Mouse (Mus musculus): ENCODE measurements at regions not wholly inside any gene's neighbourhood (a gene's known extent, or its start where the extent isn't known, plus 50 kb on each side); places are given as distances from the start of the nearest gene placed in this dataset.
"Not testable (repeated sequence)": the region's sequence is repeated elsewhere in the genome, so short reads cannot be mapped to it uniquely, and the experiment has no call there.

GRCm38 (mm10) chr8:89501756-89502155, 457.8 kb upstream of the Sall1 start:
- Histone ChIP-seq H3K4me2 (ENCODE audit: low read depth, low read length) (no peak overlapping the region), H3K36me3 (replicated peaks; ENCODE audit: control insufficient read depth, insufficient read depth, low read length) (no peaks in the 10 kb centered on the region), H3K9ac (replicated peaks; ENCODE audit: low read depth, low read length) (no peak overlapping the region), H3K4me1 (ENCODE audit: control insufficient read depth, insufficient read depth) (no peaks in the 10 kb centered on the region), H3K4me3 (ENCODE audit: low read depth, low read length) (no peak overlapping the region), H3K27me3 (ENCODE audit: control insufficient read depth, insufficient read depth, low read length) (no peaks in the 10 kb centered on the region), H3K27ac (ENCODE audit: low read depth) (no peak overlapping the region), H3K9me3 (replicated peaks; ENCODE audit: control insufficient read depth, low read length) (no peaks in the 10 kb centered on the region)
- DNase-seq (ENCODE audit: low spot score) (no peak), ATAC-seq (ENCODE audit: insufficient read depth, low read depth) (no peak)
- no peak for TF ChIP-seq EP300 (IDR thresholded peaks at IDR 0.05; ENCODE audit: low read depth)
- no peak for TF ChIP-seq CTCF (IDR thresholded peaks at IDR 0.05; ENCODE audit: low read depth)
- 91% methylated on average over 6 of the region's 6 CpGs for WGBS

GRCm38 (mm10) chr8:89499831-89500230, 455.9 kb upstream of the Sall1 start:
- 66% methylated on average over 6 of the region's 6 CpGs for WGBS
- TF ChIP-seq CTCF (IDR thresholded peaks at IDR 0.05; ENCODE audit: low read depth) (no peak), EP300 (IDR thresholded peaks at IDR 0.05; ENCODE audit: low read depth) (no peak)
- Histone ChIP-seq H3K27ac (ENCODE audit: low read depth) (no peak overlapping the region), H3K4me3 (ENCODE audit: low read depth, low read length) (no peak overlapping the region), H3K4me2 (ENCODE audit: low read depth, low read length) (no peak overlapping the region), H3K27me3 (ENCODE audit: control insufficient read depth, insufficient read depth, low read length) (no peaks in the 10 kb centered on the region), H3K36me3 (replicated peaks; ENCODE audit: control insufficient read depth, insufficient read depth, low read length) (no peaks in the 10 kb centered on the region), H3K4me1 (ENCODE audit: control insufficient read depth, insufficient read depth) (no peaks in the 10 kb centered on the region), H3K9ac (replicated peaks; ENCODE audit: low read depth, low read length) (no peak overlapping the region), H3K9me3 (replicated peaks; ENCODE audit: control insufficient read depth, low read length) (no peaks in the 10 kb centered on the region)
- DNase-seq (ENCODE audit: low spot score) (no peak), ATAC-seq (ENCODE audit: insufficient read depth, low read depth) (no peak)

DNA sequence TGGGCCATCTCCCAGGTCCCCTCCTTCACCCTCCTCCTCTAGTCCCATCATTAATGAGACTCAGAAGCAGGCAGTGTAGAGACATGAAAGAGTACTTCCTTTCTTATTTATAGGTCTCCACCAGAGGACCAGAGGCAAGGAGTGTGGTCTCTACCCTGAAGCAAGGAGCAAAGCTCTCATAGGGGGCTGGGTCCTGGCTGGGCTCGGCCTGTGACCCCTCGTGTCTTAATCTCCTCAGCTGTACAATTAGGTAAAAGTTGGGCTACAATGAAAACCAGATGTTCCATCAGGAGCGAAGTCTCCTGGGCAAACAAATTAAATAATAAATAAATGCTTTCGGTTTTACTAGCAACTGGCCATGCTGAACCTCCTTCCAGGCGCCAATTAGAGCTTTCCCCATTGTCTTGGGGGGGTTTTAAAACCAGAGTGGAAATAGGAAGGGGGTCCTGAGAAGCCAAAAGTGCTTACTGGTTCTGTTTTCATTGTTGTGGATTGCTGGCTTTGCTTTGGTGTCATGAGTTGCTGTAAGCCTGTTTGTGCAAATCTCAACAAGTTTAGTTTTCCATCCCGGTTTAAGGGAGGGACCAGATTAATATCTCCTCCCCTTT, 454.2 kb upstream of the Sall1 start:
- H3K4me3 ChIP-seq (ENCODE audit: low read depth, low read length): no peak overlapping the region
- H3K36me3 ChIP-seq (replicated peaks; ENCODE audit: control insufficient read depth, insufficient read depth, low read length): no peaks in the 10 kb centered on the region
- no peak overlapping the region for H3K4me2 ChIP-seq (ENCODE audit: low read depth, low read length)
- no peaks in the 10 kb centered on the region for H3K4me1 ChIP-seq (ENCODE audit: control insufficient read depth, insufficient read depth)
- H3K9ac ChIP-seq (replicated peaks; ENCODE audit: low read depth, low read length): no peak overlapping the region
- TF ChIP-seq EP300 (IDR thresholded peaks at IDR 0.05; ENCODE audit: low read depth) (no peak), CTCF (IDR thresholded peaks at IDR 0.05; ENCODE audit: low read depth) (no peak)
- H3K9me3 ChIP-seq (replicated peaks; ENCODE audit: control insufficient read depth, low read length): no peaks in the 10 kb centered on the region
- DNase-seq (ENCODE audit: low spot score): no peak
- WGBS: 67% methylated on average over 6 of the region's 6 CpGs
- H3K27ac ChIP-seq (ENCODE audit: low read depth): no peak overlapping the region
- no peak for ATAC-seq (ENCODE audit: insufficient read depth, low read depth)
- no peaks in the 10 kb centered on the region for H3K27me3 ChIP-seq (ENCODE audit: control insufficient read depth, insufficient read depth, low read length)

- H3K4me3 ChIP-seq (ENCODE audit: low read depth, low read length): no peak overlapping the region
- no peak overlapping the region for H3K4me2 ChIP-seq (ENCODE audit: low read depth, low read length)
- H3K27ac ChIP-seq (ENCODE audit: low read depth): no peak overlapping the region
- no peaks in the 10 kb centered on the region for H3K27me3 ChIP-seq (ENCODE audit: control insufficient read depth, insufficient read depth, low read length)
- TF ChIP-seq EP300 (IDR thresholded peaks at IDR 0.05; ENCODE audit: low read depth) (no peak), CTCF (IDR thresholded peaks at IDR 0.05; ENCODE audit: low read depth) (no peak)
- no peak for DNase-seq (ENCODE audit: low spot score)
- no peak overlapping the region for H3K9ac ChIP-seq (replicated peaks; ENCODE audit: low read depth, low read length)
- no peaks in the 10 kb centered on the region for H3K4me1 ChIP-seq (ENCODE audit: control insufficient read depth, insufficient read depth)
- H3K36me3 ChIP-seq (replicated peaks; ENCODE audit: control insufficient read depth, insufficient read depth, low read length): no peaks in the 10 kb centered on the region
- no peak for ATAC-seq (ENCODE audit: insufficient read depth, low read depth)
- H3K9me3 ChIP-seq (replicated peaks; ENCODE audit: control insufficient read depth, low read length): no peaks in the 10 kb centered on the region
These were observed 448.4 kb upstream of the Sall1 start for GRCm38 (mm10) chr8:89492336-89492735.

GRCm38 (mm10) chr8:89482481-89482880, 438.5 kb upstream of the Sall1 start:
- not testable (repeated sequence) for H3K4me2 ChIP-seq (ENCODE audit: low read depth, low read length); DNase-seq (ENCODE audit: low spot score); H3K9ac ChIP-seq (replicated peaks; ENCODE audit: low read depth, low read length); H3K27ac ChIP-seq (ENCODE audit: low read depth); H3K27me3 ChIP-seq (ENCODE audit: control insufficient read depth, insufficient read depth, low read length); H3K4me3 ChIP-seq (ENCODE audit: low read depth, low read length); H3K9me3 ChIP-seq (replicated peaks; ENCODE audit: control insufficient read depth, low read length); ATAC-seq (ENCODE audit: insufficient read depth, low read depth); H3K4me1 ChIP-seq (ENCODE audit: control insufficient read depth, insufficient read depth); H3K36me3 ChIP-seq (replicated peaks; ENCODE audit: control insufficient read depth, insufficient read depth, low read length)
- WGBS: 62% methylated on average over 1 of the region's 1 CpGs

DNA sequence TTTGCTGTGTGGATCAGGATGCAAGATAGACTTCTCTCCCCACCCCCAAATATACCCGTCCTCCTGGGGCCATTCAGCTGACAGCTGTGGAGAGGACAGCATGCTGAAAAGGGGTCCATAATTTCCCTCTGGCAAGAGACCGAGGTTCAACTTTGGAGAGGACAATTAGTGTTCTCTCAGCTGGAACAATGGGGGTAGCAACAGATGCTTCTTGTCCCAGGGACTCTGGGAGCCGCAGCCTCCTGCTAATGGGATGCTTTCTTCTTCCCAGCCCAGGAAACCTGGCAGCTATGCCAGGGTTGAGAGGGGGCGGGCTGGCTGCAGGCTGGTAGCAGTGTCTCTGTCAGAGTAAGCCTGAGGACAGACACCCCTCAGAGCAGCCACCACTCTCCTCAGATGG, 433.0 kb upstream of the Sall1 start:
- H3K9me3 ChIP-seq (replicated peaks; ENCODE audit: control insufficient read depth, low read length): no peaks in the 10 kb centered on the region
- no peaks in the 10 kb centered on the region for H3K27me3 ChIP-seq (ENCODE audit: control insufficient read depth, insufficient read depth, low read length)
- no peak for DNase-seq (ENCODE audit: low spot score)
- no peak overlapping the region for H3K9ac ChIP-seq (replicated peaks; ENCODE audit: low read depth, low read length)
- WGBS: 59% methylated on average over 4 of the region's 4 CpGs
- no peaks in the 10 kb centered on the region for H3K36me3 ChIP-seq (replicated peaks; ENCODE audit: control insufficient read depth, insufficient read depth, low read length)
- no peaks in the 10 kb centered on the region for H3K4me1 ChIP-seq (ENCODE audit: control insufficient read depth, insufficient read depth)
- H3K4me2 ChIP-seq (ENCODE audit: low read depth, low read length): no peak overlapping the region
- H3K4me3 ChIP-seq (ENCODE audit: low read depth, low read length): no peak overlapping the region
- no peak overlapping the region for H3K27ac ChIP-seq (ENCODE audit: low read depth)
- no peak for TF ChIP-seq CTCF (IDR thresholded peaks at IDR 0.05; ENCODE audit: low read depth)
- TF ChIP-seq EP300 (IDR thresholded peaks at IDR 0.05; ENCODE audit: low read depth): no peak
- ATAC-seq (ENCODE audit: insufficient read depth, low read depth): no peak

Data from heart, postnatal 0 days (tissue).